Mouse (Mus musculus): ENCODE measurements at regions not wholly inside any gene's neighbourhood (a gene's known extent, or its start where the extent isn't known, plus 50 kb on each side); places are given as distances from the start of the nearest gene placed in this dataset.

DNA sequence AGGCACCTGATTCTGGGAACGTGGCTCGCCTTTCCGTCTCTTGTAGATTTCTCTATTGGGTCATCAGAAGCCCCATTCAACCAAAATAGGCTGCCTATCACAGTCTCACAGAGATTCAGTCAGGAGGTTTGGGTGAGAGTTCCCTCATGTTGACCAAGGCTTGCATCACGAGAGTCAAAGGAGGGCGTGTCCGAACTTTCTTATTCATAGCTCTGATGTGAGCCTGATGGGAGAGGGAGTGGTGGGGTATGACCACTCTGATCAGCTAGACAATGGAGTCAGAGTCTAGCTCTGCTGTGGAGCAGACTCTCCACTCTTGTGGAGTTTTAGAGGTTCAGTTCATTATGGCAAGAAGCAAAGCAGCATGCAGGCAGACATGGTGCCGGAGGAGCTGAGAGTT lies 81.1 kb upstream of the Ccdc71l start:
- TF ChIP-seq POLR2A (IDR thresholded peaks at IDR 0.05; ENCODE audit: control insufficient read depth, extremely low read depth, insufficient read depth, low read length, poor library complexity) (no peak), CTCF (IDR thresholded peaks at IDR 0.05; ENCODE audit: borderline replicate concordance, control insufficient read depth, extremely low read depth, insufficient read depth, low read length, poor library complexity) (no peak)
